12 mouse cellular contexts compared by ENCODE assay signal in genomic region chr4:139584704-139585103, GRCm38 (mm10). TPM values are rescaled to one million over a fixed set of nuclear protein-coding genes. Genes with fewer than 3 reads are reported as not detected.
A peak's percentile ranks its signal among the peaks of the same experiment; 100 is the strongest.
DNase-seq lines count a peak whose midpoint lies in the region; ATAC-seq and TF ChIP-seq lines count a peak whose summit lies in the region.
"Had no signal": no experiment of that assay in that cellular context is flagged by ENCODE, and none has a peak within 500 bp of the region (broad histone marks: within the 10 kb centered on the region; RNA-seq: fewer than 3 reads in every experiment).

No protein-coding gene starts in this region.

- DNase-seq in cerebellum, adult 18-20 months: peak; percentile 16 to 40
- no peak for DNase-seq in cerebellum, postnatal 4 days (ENCODE audit: low spot score in 2 of 2)
- DNase-seq in kidney, postnatal 14 days: no peak
- DNase-seq in thymus, postnatal 36 days: no peak
- DNase-seq in forebrain, embryonic 14.5 days (ENCODE audit: low spot score): no peak
- DNase-seq: heart, postnatal 10 days; lung, postnatal 36 days had no signal

- no peaks in the 10 kb centered on the region for H3K9me3 ChIP-seq in kidney, embryonic 15.5 days (replicated peaks)
- no peaks in the 10 kb centered on the region for H3K9me3 ChIP-seq in E14TG2a.4 (ENCODE audit: low read length)
- no peaks in the 10 kb centered on the region for H3K9me3 ChIP-seq in embryonic facial prominence, embryonic 13.5 days
- no peaks in the 10 kb centered on the region for H3K9me3 ChIP-seq in forebrain, embryonic 14.5 days (replicated peaks; ENCODE audit: control insufficient read depth, low read length)
- H3K9me3 ChIP-seq: embryonic facial prominence, embryonic 15.5 days had no signal

- H3K9ac ChIP-seq in kidney, embryonic 15.5 days: no peak overlapping the region
- 0 out of 2 replicates have a peak overlapping the region, but pooled peaks have one; percentile 6 for H3K9ac ChIP-seq in embryonic facial prominence, embryonic 13.5 days
- H3K9ac ChIP-seq in forebrain, embryonic 14.5 days (ENCODE audit: low read length): no peak overlapping the region
- H3K9ac ChIP-seq: embryonic facial prominence, embryonic 15.5 days had no signal

- no peak for TF ChIP-seq CTCF in E14TG2a.4 (conservative IDR thresholded peaks at IDR 0.05; ENCODE audit: low read length)

- H3K4me1 ChIP-seq in kidney, embryonic 15.5 days: peaks cover 90% of the 10 kb centered on the region
- H3K4me1 ChIP-seq in E14TG2a.4 (replicated peaks; ENCODE audit: low read depth, low read length): peaks cover 92% of the 10 kb centered on the region
- H3K4me1 ChIP-seq in embryonic facial prominence, embryonic 13.5 days: peaks cover 74% of the 10 kb centered on the region
- peaks cover 9% of the 10 kb centered on the region; the same call in 1 of the 2 replicates for H3K4me1 ChIP-seq in forebrain, embryonic 14.5 days (ENCODE audit: control insufficient read depth, insufficient read depth, low read length)

- no peak overlapping the region for H3K4me2 ChIP-seq in kidney, embryonic 15.5 days
- no peak overlapping the region for H3K4me2 ChIP-seq in embryonic facial prominence, embryonic 13.5 days
- H3K4me2 ChIP-seq in forebrain, embryonic 14.5 days (ENCODE audit: low read length): no peak overlapping the region
- H3K4me2 ChIP-seq: embryonic facial prominence, embryonic 15.5 days had no signal

- H3K4me3 ChIP-seq in kidney, embryonic 15.5 days (replicated peaks): no peak overlapping the region
- peak overlapping the region; percentile 23; the same call in 1 of the 2 replicates for H3K4me3 ChIP-seq in E14TG2a.4 (replicated peaks; ENCODE audit: low read length)
- H3K4me3 ChIP-seq in embryonic facial prominence, embryonic 13.5 days: no peak overlapping the region
- H3K4me3 ChIP-seq in forebrain, embryonic 14.5 days (ENCODE audit: low read depth, low read length): no peak overlapping the region
- H3K4me3 ChIP-seq: embryonic facial prominence, embryonic 15.5 days had no signal

- no peaks in the 10 kb centered on the region for H3K36me3 ChIP-seq in kidney, embryonic 15.5 days
- no peaks in the 10 kb centered on the region for H3K36me3 ChIP-seq in E14TG2a.4 (ENCODE audit: insufficient read depth, low read length)
- H3K36me3 ChIP-seq in embryonic facial prominence, embryonic 13.5 days: no peaks in the 10 kb centered on the region
- no peaks in the 10 kb centered on the region for H3K36me3 ChIP-seq in forebrain, embryonic 14.5 days (ENCODE audit: control insufficient read depth, insufficient read depth, low read length)
- H3K36me3 ChIP-seq: embryonic facial prominence, embryonic 15.5 days had no signal

- H3K27ac ChIP-seq in kidney, embryonic 15.5 days: peak overlapping the region; percentile 47; the same call in 1 of the 2 replicates
- H3K27ac ChIP-seq in embryonic facial prominence, embryonic 13.5 days: no peak overlapping the region
- H3K27ac ChIP-seq in forebrain, embryonic 14.5 days (ENCODE audit: low read depth, low read length): no peak overlapping the region
- H3K27ac ChIP-seq: embryonic facial prominence, embryonic 15.5 days had no signal

- no peak for ATAC-seq in kidney, embryonic 15.5 days (replicated peaks; ENCODE audit: low FRiP score)
- ATAC-seq in embryonic facial prominence, embryonic 13.5 days (ENCODE audit: insufficient number of reproducible peaks, insufficient read depth, low FRiP score, low TSS enrichment, low read depth): no peak
- no peak for ATAC-seq in forebrain, embryonic 14.5 days

- WGBS in kidney, embryonic 15.5 days: 71% methylated on average over 11 of the region's 11 CpGs
- WGBS in embryonic facial prominence, embryonic 13.5 days: 79% methylated on average over 11 of the region's 11 CpGs
- 78% methylated on average over 11 of the region's 11 CpGs for WGBS in forebrain, embryonic 14.5 days

- H3K27me3 ChIP-seq in kidney, embryonic 15.5 days: no peaks in the 10 kb centered on the region
- peaks cover under 1% of the 10 kb centered on the region; the same call in 1 of the 2 replicates for H3K27me3 ChIP-seq in E14TG2a.4 (ENCODE audit: insufficient read depth, low read length)
- H3K27me3 ChIP-seq in embryonic facial prominence, embryonic 13.5 days: no peaks in the 10 kb centered on the region
- no peaks in the 10 kb centered on the region for H3K27me3 ChIP-seq in forebrain, embryonic 14.5 days (replicated peaks; ENCODE audit: control insufficient read depth, insufficient read depth, low read length)
- H3K27me3 ChIP-seq: embryonic facial prominence, embryonic 15.5 days had no signal

RNA-seq across cellular contexts. Expression of gene Gm21969, which starts 18.3 kb away (rescaled TPM):
- not detected in 2 replicates for polyA plus RNA-seq in kidney, embryonic 15.5 days (2015; fragmentation: Nextera tagmentation; extraction: Ambion mirVana)
- not detected in 2 replicates for polyA plus RNA-seq in embryonic facial prominence, embryonic 13.5 days (2015; fragmentation: Nextera tagmentation; extraction: Ambion mirVana)
- not detected in 2 replicates for polyA plus RNA-seq in forebrain, embryonic 14.5 days (2014; fragmentation: Nextera tagmentation; extraction: Ambion mirVana)
- polyA plus RNA-seq: brain, embryonic 14.5 days; embryonic facial prominence, embryonic 15.5 days had no signal

RNA-seq across cellular contexts. Expression of gene Aldh4a1, which starts 38.0 kb away (rescaled TPM):
- polyA plus RNA-seq in kidney, embryonic 15.5 days (2015; fragmentation: Nextera tagmentation; extraction: Ambion mirVana): 80.5 and 85.0 TPM in 2 replicates
- 29.5 and 29.6 TPM in 2 replicates for polyA plus RNA-seq in embryonic facial prominence, embryonic 13.5 days (2015; fragmentation: Nextera tagmentation; extraction: Ambion mirVana)
- 18.6 and 21.6 TPM in 2 replicates for polyA plus RNA-seq in forebrain, embryonic 14.5 days (2014; fragmentation: Nextera tagmentation; extraction: Ambion mirVana)

RNA-seq across cellular contexts. Expression of gene Iffo2, which starts 54.4 kb away (rescaled TPM):
- polyA plus RNA-seq in kidney, embryonic 15.5 days (2015; fragmentation: Nextera tagmentation; extraction: Ambion mirVana): 4.3 and 4.8 TPM in 2 replicates
- 4.0 and 4.3 TPM in 2 replicates for polyA plus RNA-seq in embryonic facial prominence, embryonic 13.5 days (2015; fragmentation: Nextera tagmentation; extraction: Ambion mirVana)
- 3.1 and 4.5 TPM in 2 replicates for polyA plus RNA-seq in forebrain, embryonic 14.5 days (2014; fragmentation: Nextera tagmentation; extraction: Ambion mirVana)

Comparison
In these comparisons a context has a peak if more than half of its experiments do, and no peak if none do; other contexts are left out.
1. DNase-seq: peak in cerebellum, adult 18-20 months (2 of 2); none in cerebellum, postnatal 4 days (0 of 2), kidney, postnatal 14 days (single experiment), thymus, postnatal 36 days (0 of 2) and forebrain, embryonic 14.5 days (single experiment).